Mouse (Mus musculus) E14TG2a.4 (cell line): ENCODE measurements at regions not wholly inside any gene's neighbourhood (a gene's known extent, or its start where the extent isn't known, plus 50 kb on each side); places are given as distances from the start of the nearest gene placed in this dataset.

Experiments used
- H3K27me3 ChIP-seq: 2 replicates; pipeline ENCODE4 v1.6.1; 2014; ENCODE audit warnings: low read length, control low read depth; ENCODE audit not compliant: insufficient read depth
- H3K36me3 ChIP-seq: 2 replicates; pipeline ENCODE4 v1.6.1; 2014; ENCODE audit warnings: low read length, control low read depth; ENCODE audit not compliant: insufficient read depth
- H3K4me1 ChIP-seq: replicated peaks from 2 replicates; pipeline ENCODE4 v1.6.1; 2014; ENCODE audit warnings: low read depth, low read length, control low read depth
- H3K4me3 ChIP-seq: replicated peaks from 2 replicates; pipeline ENCODE4 v1.5.1; 2014; ENCODE audit warnings: mild to moderate bottlenecking, low read length
- H3K9me3 ChIP-seq: 2 replicates; pipeline ENCODE4 v1.6.1; 2014; ENCODE audit warnings: low read length, control low read depth
- CTCF ChIP-seq: conservative IDR thresholded peaks from 2 replicates; pipeline ENCODE4 v1.5.1; 2014; ENCODE audit warnings: low read length
- NANOG ChIP-seq: IDR thresholded peaks from 2 replicates; pipeline ENCODE4 v1.6.1; 2014; ENCODE audit warnings: borderline replicate concordance, low read length, mixed read lengths
- POU5F1 ChIP-seq: IDR thresholded peaks from 2 replicates; pipeline ENCODE4 v1.6.1; 2014; ENCODE audit warnings: low read length, borderline replicate concordance

DNA sequence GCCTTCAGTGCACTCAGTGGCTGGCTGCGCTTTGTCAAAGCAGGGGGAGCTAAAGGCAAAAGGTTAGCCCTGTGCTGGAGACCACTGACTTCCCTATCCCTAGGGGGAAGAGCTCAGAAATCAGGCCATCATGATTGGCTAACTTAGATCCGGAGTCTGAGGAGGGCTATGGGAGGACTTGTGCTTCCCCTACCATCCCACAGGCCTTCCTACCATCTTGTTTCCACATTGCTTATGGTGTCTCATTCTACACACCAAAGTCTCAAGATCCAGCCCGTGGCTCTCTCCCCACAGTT, 72.9 kb upstream of the 1700024P04Rik start:
- Histone ChIP-seq H3K4me1 (peaks cover 5% of the 10 kb centered on the region; the same call in 1 of the 2 replicates), H3K4me3 (no peak overlapping the region), H3K27me3 (0 out of 2 replicates have a peak, but pooled peaks cover 7% of the 10 kb centered on the region), H3K36me3 (no peaks in the 10 kb centered on the region), H3K9me3 (no peaks in the 10 kb centered on the region)
- TF ChIP-seq NANOG (no peak), CTCF (no peak), POU5F1 (no peak)

DNA sequence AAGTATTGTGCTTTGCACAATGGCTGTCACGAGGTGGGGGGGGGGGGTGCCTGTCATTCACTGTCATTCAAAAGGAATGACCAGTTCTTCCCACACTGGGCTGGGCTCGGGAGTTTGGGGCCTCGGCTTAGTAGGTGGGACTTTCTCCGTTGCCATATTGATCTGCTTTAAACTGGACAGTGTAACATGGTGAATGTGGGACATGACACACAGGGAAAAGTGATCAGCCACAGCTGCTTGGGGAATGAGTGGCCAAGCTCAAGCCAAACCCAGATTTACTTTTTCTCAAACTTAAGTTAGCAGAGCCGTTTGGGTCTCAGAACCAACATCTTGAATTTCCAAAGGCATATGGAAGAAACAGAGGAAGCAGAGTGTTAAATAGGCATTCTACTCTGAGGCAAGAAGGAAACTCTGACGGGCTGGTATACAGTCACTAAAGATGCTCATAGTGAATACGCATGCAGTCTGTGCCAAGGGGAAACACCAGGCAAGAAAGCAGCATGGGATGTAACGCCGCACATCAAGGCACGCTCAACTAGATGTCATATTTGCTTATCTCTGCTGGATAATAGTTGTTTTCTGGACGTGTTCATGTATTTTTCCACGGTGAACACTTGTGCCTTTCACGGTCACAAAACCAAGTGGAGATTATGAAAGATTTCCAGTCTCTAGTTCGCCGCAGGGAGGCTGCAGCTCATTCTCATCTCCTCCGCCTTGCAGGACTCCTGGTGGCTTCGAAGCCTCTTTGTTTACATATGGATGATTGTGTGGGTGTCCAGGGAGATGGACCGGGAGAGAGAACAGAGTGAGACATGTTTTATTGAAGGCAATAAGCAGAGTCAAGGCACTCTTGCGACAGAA, 72.3 kb upstream of the 1700024P04Rik start:
- Histone ChIP-seq H3K36me3 (no peaks in the 10 kb centered on the region), H3K4me1 (peaks cover 5% of the 10 kb centered on the region; the same call in 1 of the 2 replicates), H3K4me3 (no peak overlapping the region), H3K9me3 (no peaks in the 10 kb centered on the region), H3K27me3 (0 out of 2 replicates have a peak, but pooled peaks cover 7% of the 10 kb centered on the region)
- no peak for TF ChIP-seq CTCF

- H3K36me3 ChIP-seq: no peaks in the 10 kb centered on the region
- H3K4me1 ChIP-seq: peaks cover 5% of the 10 kb centered on the region; the same call in 1 of the 2 replicates
- no peaks in the 10 kb centered on the region for H3K9me3 ChIP-seq
- H3K4me3 ChIP-seq: no peak overlapping the region
- TF ChIP-seq POU5F1: no peak
- no peak for TF ChIP-seq NANOG
- TF ChIP-seq CTCF: no peak
- H3K27me3 ChIP-seq: 0 out of 2 replicates have a peak, but pooled peaks cover 7% of the 10 kb centered on the region
Observed at GRCm38 (mm10) chr13:99055609-99056321, 71.4 kb upstream of the 1700024P04Rik start.

DNA sequence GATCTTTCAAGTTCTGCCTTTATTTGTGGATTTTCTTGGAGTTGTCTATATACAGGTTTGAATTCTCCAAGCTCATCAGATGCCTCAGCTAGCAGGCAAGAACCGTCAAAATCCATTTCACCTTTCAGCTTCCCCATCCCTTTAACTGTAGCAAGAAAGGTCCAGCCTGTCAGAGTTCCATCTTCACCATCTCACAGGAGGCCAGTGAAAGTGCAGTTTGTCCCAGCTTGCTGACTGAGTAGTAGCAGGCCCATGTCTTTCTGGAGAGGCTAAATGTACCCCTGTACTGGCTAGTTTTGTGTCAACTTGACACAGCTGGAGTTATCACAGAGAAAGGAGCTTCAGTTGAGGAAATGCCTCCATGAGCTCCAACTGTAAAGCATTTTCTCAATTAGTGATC, 67.7 kb upstream of the 1700024P04Rik start:
- Histone ChIP-seq H3K36me3 (no peaks in the 10 kb centered on the region), H3K9me3 (no peaks in the 10 kb centered on the region), H3K4me1 (peaks cover 16% of the 10 kb centered on the region), H3K27me3 (0 out of 2 replicates have a peak, but pooled peaks cover 3% of the 10 kb centered on the region), H3K4me3 (no peak overlapping the region)
- TF ChIP-seq NANOG (no peak), POU5F1 (no peak), CTCF (no peak)

GRCm38 (mm10) chr13:99049699-99050098, 65.3 kb upstream of the 1700024P04Rik start:
- H3K9me3 ChIP-seq: no peaks in the 10 kb centered on the region
- peaks cover 17% of the 10 kb centered on the region for H3K4me1 ChIP-seq
- no peak for TF ChIP-seq CTCF
- H3K27me3 ChIP-seq: no peaks in the 10 kb centered on the region
- H3K36me3 ChIP-seq: no peaks in the 10 kb centered on the region
- no peak overlapping the region for H3K4me3 ChIP-seq

DNA sequence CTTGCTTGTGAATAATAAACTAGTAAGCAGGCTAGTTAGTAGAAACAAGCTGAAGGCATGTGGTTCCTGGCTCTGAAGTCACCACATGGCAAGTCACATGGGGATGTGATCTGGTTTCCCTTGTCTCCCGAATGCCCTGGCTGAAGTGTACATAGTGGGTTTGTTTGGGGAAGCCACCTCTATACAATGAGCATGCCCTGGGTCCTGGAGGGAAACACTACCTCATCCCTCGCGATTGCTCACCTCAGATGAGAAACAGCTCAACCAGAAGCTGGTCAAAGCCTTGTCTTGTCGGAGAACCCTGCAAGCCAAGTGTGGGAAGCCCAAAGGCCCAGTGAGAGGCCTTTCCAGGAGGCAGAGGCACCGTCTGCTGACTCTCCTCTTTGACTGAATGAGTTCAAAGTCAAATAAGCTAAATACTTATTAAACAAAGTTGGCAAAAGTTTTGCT, 64.3 kb upstream of the 1700024P04Rik start:
- no peak for TF ChIP-seq POU5F1
- TF ChIP-seq CTCF: no peak
- TF ChIP-seq NANOG: no peak
- Histone ChIP-seq H3K4me1 (peaks cover 17% of the 10 kb centered on the region), H3K27me3 (no peaks in the 10 kb centered on the region), H3K9me3 (no peaks in the 10 kb centered on the region), H3K4me3 (no peak overlapping the region), H3K36me3 (no peaks in the 10 kb centered on the region)

DNA sequence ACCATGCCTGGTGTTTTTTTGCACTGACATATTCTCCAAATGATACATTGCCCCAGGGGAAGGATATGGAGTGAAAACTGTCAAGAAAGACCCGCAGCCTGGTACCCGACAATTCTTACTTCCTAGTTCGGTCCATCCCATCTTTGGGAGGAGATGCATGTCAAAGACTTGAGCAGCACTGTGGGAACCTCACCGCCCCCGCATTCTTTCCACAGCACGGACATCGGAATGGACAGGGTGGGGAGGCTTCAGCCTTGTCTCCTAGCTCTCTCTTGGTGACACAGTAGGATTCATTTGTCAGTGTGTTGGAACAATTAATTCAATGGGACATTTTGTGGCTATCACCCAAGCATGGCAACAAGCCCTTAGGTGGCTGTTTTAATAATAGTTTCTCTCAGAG, 62.9 kb upstream of the 1700024P04Rik start:
- Histone ChIP-seq H3K36me3 (no peaks in the 10 kb centered on the region), H3K4me3 (no peak overlapping the region), H3K9me3 (no peaks in the 10 kb centered on the region), H3K27me3 (no peaks in the 10 kb centered on the region), H3K4me1 (peaks cover 17% of the 10 kb centered on the region)
- TF ChIP-seq POU5F1 (no peak), NANOG (no peak), CTCF (no peak)

DNA sequence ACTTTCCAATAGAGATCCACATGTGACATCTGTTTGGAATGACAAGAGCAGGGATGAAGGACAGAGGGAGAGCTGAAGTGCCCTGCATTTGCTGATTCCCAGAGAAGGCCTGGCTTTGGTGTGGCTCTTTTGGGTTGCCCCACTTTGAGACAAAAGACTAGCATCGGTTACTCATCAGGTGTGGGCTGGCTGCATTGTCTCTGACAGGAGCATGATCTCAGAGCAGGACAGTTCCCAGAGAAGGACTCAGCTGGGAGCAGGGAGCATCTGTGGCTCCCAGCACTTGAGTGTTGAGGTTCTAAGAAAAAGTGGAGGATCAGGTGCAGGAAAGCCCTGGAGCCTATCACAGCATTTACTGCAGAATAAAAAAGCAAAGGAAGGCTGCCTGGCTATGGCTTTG, 62.4 kb upstream of the 1700024P04Rik start:
- Histone ChIP-seq H3K27me3 (no peaks in the 10 kb centered on the region), H3K9me3 (no peaks in the 10 kb centered on the region), H3K36me3 (no peaks in the 10 kb centered on the region), H3K4me1 (peaks cover 17% of the 10 kb centered on the region), H3K4me3 (no peak overlapping the region)
- TF ChIP-seq NANOG (no peak), POU5F1 (no peak), CTCF (no peak)

- no peak overlapping the region for H3K4me3 ChIP-seq
- TF ChIP-seq NANOG: no peak
- TF ChIP-seq CTCF: no peak
- no peak for TF ChIP-seq POU5F1
- H3K36me3 ChIP-seq: no peaks in the 10 kb centered on the region
- no peaks in the 10 kb centered on the region for H3K27me3 ChIP-seq
- H3K9me3 ChIP-seq: no peaks in the 10 kb centered on the region
- peaks cover 46% of the 10 kb centered on the region for H3K4me1 ChIP-seq
Observed at GRCm38 (mm10) chr13:99042086-99042485, 57.7 kb upstream of the 1700024P04Rik start.
